Comparison of ENCODE assay signal across 23 mouse cellular contexts in the genomic region with DNA sequence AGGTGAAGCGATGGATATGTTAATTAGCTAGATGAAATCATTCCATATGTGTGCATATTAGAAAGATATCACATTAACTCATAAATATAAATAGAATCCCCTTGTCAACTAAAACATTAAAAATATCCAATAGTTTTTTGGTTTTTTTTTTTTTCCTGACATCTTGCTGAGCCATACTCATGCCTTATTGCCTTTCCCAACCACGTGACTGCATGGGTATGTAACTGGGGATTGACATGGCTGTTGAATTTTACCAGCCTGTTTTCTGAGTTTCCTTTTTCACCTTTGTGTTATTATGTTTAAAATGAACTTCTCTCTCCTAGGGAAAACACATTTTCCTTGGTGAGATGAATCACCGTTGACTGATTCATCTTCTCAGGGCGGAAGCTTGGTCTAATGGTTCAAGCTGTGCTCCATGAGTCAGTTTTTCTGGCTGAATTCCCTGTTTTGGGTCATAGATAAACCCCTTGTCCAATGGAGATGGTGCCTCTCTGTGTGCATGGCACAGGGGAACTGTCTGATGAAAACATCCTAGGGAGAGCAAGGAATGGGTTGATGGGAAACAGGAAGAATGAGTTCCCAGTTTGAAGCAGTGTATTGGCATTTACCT.
DNase-seq lines count a peak whose midpoint lies in the region; ATAC-seq and TF ChIP-seq lines count a peak whose summit lies in the region.
"Had no signal": no experiment of that assay in that cellular context is flagged by ENCODE, and none has a peak within 500 bp of the region (broad histone marks: within the 10 kb centered on the region; RNA-seq: fewer than 3 reads in every experiment).

No protein-coding gene starts in this region.

- no peak overlapping the region for H3K27ac ChIP-seq in cerebellum, adult 2 months (ENCODE audit: insufficient read depth, low read length)
- H3K27ac ChIP-seq in thymus, adult 2 months (ENCODE audit: control insufficient read depth, insufficient read depth, low read length) = no peak overlapping the region
- no peak overlapping the region for H3K27ac ChIP-seq in hindbrain, embryonic 14.5 days
- H3K27ac ChIP-seq in heart, adult 2 months = no peak overlapping the region
- H3K27ac ChIP-seq: midbrain, embryonic 12.5 days; neural tube, embryonic 13.5 days had no signal

- no peak for TF ChIP-seq CTCF in cerebellum, adult 2 months (IDR thresholded peaks at IDR 0.05; ENCODE audit: borderline replicate concordance, insufficient read depth, low read depth, low read length)
- no peak for TF ChIP-seq CTCF in thymus, adult 2 months (IDR thresholded peaks at IDR 0.05; ENCODE audit: borderline replicate concordance, control insufficient read depth, extremely low read depth, insufficient read depth, low read length, poor library complexity)
- TF ChIP-seq CTCF in heart, adult 2 months (IDR thresholded peaks at IDR 0.05) = no peak

- H3K4me2 ChIP-seq in hindbrain, embryonic 14.5 days (replicated peaks) = no peak overlapping the region
- H3K4me2 ChIP-seq: midbrain, embryonic 12.5 days; neural tube, embryonic 13.5 days had no signal

- no peak for TF ChIP-seq POLR2A in cerebellum, adult 2 months (IDR thresholded peaks at IDR 0.05; ENCODE audit: borderline replicate concordance, insufficient read depth, low read length)
- no peak for TF ChIP-seq POLR2A in thymus, adult 2 months (IDR thresholded peaks at IDR 0.05; ENCODE audit: control insufficient read depth, extremely low read depth, insufficient read depth, low read length, poor library complexity)
- no peak for TF ChIP-seq POLR2A in heart, adult 2 months (IDR thresholded peaks at IDR 0.05; ENCODE audit: insufficient read depth, low read depth, low read length)

- H3K4me3 ChIP-seq in cerebellum, adult 2 months (replicated peaks; ENCODE audit: insufficient read depth, low read depth, low read length) = no peak overlapping the region
- no peak overlapping the region for H3K4me3 ChIP-seq in thymus, adult 2 months (ENCODE audit: control insufficient read depth, insufficient read depth, low read length)
- no peak overlapping the region for H3K4me3 ChIP-seq in hindbrain, embryonic 14.5 days (replicated peaks; ENCODE audit: low read length)
- no peak overlapping the region for H3K4me3 ChIP-seq in heart, adult 2 months
- H3K4me3 ChIP-seq: erythroblast, embryonic 14.5 days; midbrain, embryonic 12.5 days; neural tube, embryonic 13.5 days had no signal

- H3K9me3 ChIP-seq in hindbrain, embryonic 14.5 days (ENCODE audit: control insufficient read depth, low read length) = no peaks in the 10 kb centered on the region
- H3K9me3 ChIP-seq: midbrain, embryonic 12.5 days; neural tube, embryonic 13.5 days had no signal

- H3K79me2 ChIP-seq in heart, adult 2 months (replicated peaks; ENCODE audit: control insufficient read depth, insufficient read depth, low read length) = no peaks in the 10 kb centered on the region

- no peak overlapping the region for H3K9ac ChIP-seq in hindbrain, embryonic 14.5 days
- no peak overlapping the region for H3K9ac ChIP-seq in heart, adult 2 months (ENCODE audit: low read depth, low read length)
- H3K9ac ChIP-seq: midbrain, embryonic 12.5 days; neural tube, embryonic 13.5 days had no signal

- intact Hi-C loops in heart, adult 2 months (cut with DNase I) = no loop called here

- H3K27me3 ChIP-seq in cerebellum, adult 2 months (ENCODE audit: control insufficient read depth, insufficient read depth, low read length) = no peaks in the 10 kb centered on the region
- no peaks in the 10 kb centered on the region for H3K27me3 ChIP-seq in thymus, adult 2 months (ENCODE audit: control insufficient read depth, insufficient read depth, low read length)
- H3K27me3 ChIP-seq in hindbrain, embryonic 14.5 days (ENCODE audit: control insufficient read depth, insufficient read depth, low read length) = no peaks in the 10 kb centered on the region
- no peaks in the 10 kb centered on the region for H3K27me3 ChIP-seq in heart, adult 2 months (ENCODE audit: control insufficient read depth, insufficient read depth, low read length)
- H3K27me3 ChIP-seq: midbrain, embryonic 12.5 days; neural tube, embryonic 13.5 days had no signal

- no peak for TF ChIP-seq EP300 in heart, adult 2 months (IDR thresholded peaks at IDR 0.05; ENCODE audit: insufficient read depth, low read depth, low read length)

- peak; percentile 15 to 59 for DNase-seq in cerebellum, adult 2 months
- no peak for DNase-seq in cerebellum, adult 18-20 months
- peak; percentile 87 for DNase-seq in Muller cell, postnatal 12 days (ENCODE audit: inconsistent ontology term)
- DNase-seq in adrenal gland, postnatal 10 days = peak; percentile 37
- peak; percentile 49 for DNase-seq in fibroblast of lung, adult 2 months (ENCODE audit: low read depth)
- DNase-seq in thymus, adult 2 months = no peak
- no peak for DNase-seq in hindbrain, embryonic 14.5 days (ENCODE audit: low spot score)
- no peak for DNase-seq in heart, adult 2 months
- DNase-seq: cerebellum, adult 11 months; gastrocnemius, postnatal 10 days; heart, adult 18-20 months; heart, postnatal 36 days; kidney, adult 18-20 months; kidney, postnatal 10 days; left cerebral cortex, postnatal 4 days; liver; right cerebral cortex, adult 18-20 months; thymus, adult 18-20 months had no signal

- WGBS in cerebellum, adult 2 months = 70% methylated on average over 4 of the region's 4 CpGs
- 92% methylated on average over 4 of the region's 4 CpGs for WGBS in thymus, adult 2 months
- WGBS in hindbrain, embryonic 14.5 days = 94% methylated on average over 4 of the region's 4 CpGs
- 79% methylated on average over 4 of the region's 4 CpGs for WGBS in heart, adult 2 months

- H3K4me1 ChIP-seq in cerebellum, adult 2 months (ENCODE audit: control insufficient read depth, insufficient read depth, low read length) = no peaks in the 10 kb centered on the region
- H3K4me1 ChIP-seq in thymus, adult 2 months (replicated peaks; ENCODE audit: control insufficient read depth, insufficient read depth, low read length) = no peaks in the 10 kb centered on the region
- no peaks in the 10 kb centered on the region for H3K4me1 ChIP-seq in hindbrain, embryonic 14.5 days (replicated peaks; ENCODE audit: control insufficient read depth, insufficient read depth, low read length)
- no peaks in the 10 kb centered on the region for H3K4me1 ChIP-seq in heart, adult 2 months (ENCODE audit: control insufficient read depth, insufficient read depth, low read length)
- H3K4me1 ChIP-seq: midbrain, embryonic 12.5 days; neural tube, embryonic 13.5 days had no signal

- no peaks in the 10 kb centered on the region for H3K36me3 ChIP-seq in thymus, adult 2 months (ENCODE audit: control insufficient read depth, insufficient read depth, low read length)
- H3K36me3 ChIP-seq in hindbrain, embryonic 14.5 days (replicated peaks; ENCODE audit: control insufficient read depth, insufficient read depth) = no peaks in the 10 kb centered on the region
- no peaks in the 10 kb centered on the region for H3K36me3 ChIP-seq in heart, adult 2 months (ENCODE audit: control insufficient read depth, insufficient read depth, low read length)
- H3K36me3 ChIP-seq: midbrain, embryonic 12.5 days; neural tube, embryonic 13.5 days had no signal

- ATAC-seq in hindbrain, embryonic 14.5 days (ENCODE audit: low FRiP score) = no peak
- ATAC-seq: forebrain, embryonic 14.5 days; lung, postnatal 0 days had no signal

Comparison
In these comparisons a context has a peak if more than half of its experiments do, and no peak if none do; other contexts are left out.
1. DNase-seq: peak in cerebellum, adult 2 months (2 of 2), Muller cell, postnatal 12 days (single experiment), adrenal gland, postnatal 10 days (single experiment) and fibroblast of lung, adult 2 months (single experiment); none in cerebellum, adult 18-20 months (0 of 2), thymus, adult 2 months (single experiment), hindbrain, embryonic 14.5 days (single experiment) and heart, adult 2 months (0 of 2).